Mouse (Mus musculus) thymus, postnatal 25 days (tissue): ENCODE data around the gene Pak6.

Experiments
- DNase-seq: peaks from one replicate; pipeline ENCODE4 v3.0.0; 2022

Gene Pak6

GRCm38 (mm10) chr2:118665616-118666015, 2.5 kb downstream of the Pak6 start:
- no peak for DNase-seq

- DNase-seq, result no peak
These were observed 4.1 kb downstream of the Pak6 start for GRCm38 (mm10) chr2:118667181-118667580.

GRCm38 (mm10) chr2:118669245-118669644, 6.1 kb downstream of the Pak6 start:
- peak; percentile 17 for DNase-seq

- no peak for DNase-seq
These were observed 6.7 kb downstream of the Pak6 start for GRCm38 (mm10) chr2:118669785-118670184.

- DNase-seq, result no peak
These were observed 8.6 kb downstream of the Pak6 start for GRCm38 (mm10) chr2:118671728-118672127.

GRCm38 (mm10) chr2:118673686-118674465, 10.8 kb downstream of the Pak6 start:
- DNase-seq, result no peak

- no peak for DNase-seq
These were observed 11.4 kb downstream of the Pak6 start for GRCm38 (mm10) chr2:118674500-118674899.

GRCm38 (mm10) chr2:118676839-118677741, 14.0 kb downstream of the Pak6 start:
- DNase-seq, result peak; percentile 21

GRCm38 (mm10) chr2:118677817-118678216, 14.7 kb downstream of the Pak6 start:
- no peak for DNase-seq

- no peak for DNase-seq
These were observed 16.5 kb downstream of the Pak6 start for GRCm38 (mm10) chr2:118679577-118679976.

GRCm38 (mm10) chr2:118680926-118681325, 17.8 kb downstream of the Pak6 start:
- DNase-seq, result no peak

GRCm38 (mm10) chr2:118682544-118683260, 19.6 kb downstream of the Pak6 start:
- no peak for DNase-seq

- no peak for DNase-seq
These were observed 22.0 kb downstream of the Pak6 start for GRCm38 (mm10) chr2:118685088-118685487.

GRCm38 (mm10) chr2:118686693-118687092, 23.6 kb downstream of the Pak6 start:
- no peak for DNase-seq

GRCm38 (mm10) chr2:118687791-118688190, 24.7 kb downstream of the Pak6 start:
- no peak for DNase-seq

GRCm38 (mm10) chr2:118689875-118690274, 26.8 kb downstream of the Pak6 start:
- no peak for DNase-seq

- no peak for DNase-seq
These were observed 30.4 kb downstream of the Pak6 start for GRCm38 (mm10) chr2:118693370-118693966.

GRCm38 (mm10) chr2:118695677-118696232, 32.7 kb downstream of the Pak6 start:
- DNase-seq, result peak; percentile 69

- peak; percentile 43 for DNase-seq
These were observed 33.6 kb downstream of the Pak6 start for GRCm38 (mm10) chr2:118696451-118697308.

- DNase-seq, result no peak
These were observed 34.3 kb downstream of the Pak6 start for GRCm38 (mm10) chr2:118697311-118697877.

- DNase-seq, result no peak
These were observed 34.9 kb downstream of the Pak6 start for GRCm38 (mm10) chr2:118697955-118698354.
